Mouse (Mus musculus) heart, adult 9 months (tissue): ENCODE measurements around the gene Os9.
"Not testable (repeated sequence)": the region's sequence is repeated elsewhere in the genome, so short reads cannot be mapped to it uniquely, and the experiment has no call there.

Experiments
- DNase-seq, 2 experiments: peaks; one replicate each; pipeline ENCODE4 v3.0.0; 2022; ENCODE audit warnings: low spot score in 2 of 2

Os9 gene

DNA sequence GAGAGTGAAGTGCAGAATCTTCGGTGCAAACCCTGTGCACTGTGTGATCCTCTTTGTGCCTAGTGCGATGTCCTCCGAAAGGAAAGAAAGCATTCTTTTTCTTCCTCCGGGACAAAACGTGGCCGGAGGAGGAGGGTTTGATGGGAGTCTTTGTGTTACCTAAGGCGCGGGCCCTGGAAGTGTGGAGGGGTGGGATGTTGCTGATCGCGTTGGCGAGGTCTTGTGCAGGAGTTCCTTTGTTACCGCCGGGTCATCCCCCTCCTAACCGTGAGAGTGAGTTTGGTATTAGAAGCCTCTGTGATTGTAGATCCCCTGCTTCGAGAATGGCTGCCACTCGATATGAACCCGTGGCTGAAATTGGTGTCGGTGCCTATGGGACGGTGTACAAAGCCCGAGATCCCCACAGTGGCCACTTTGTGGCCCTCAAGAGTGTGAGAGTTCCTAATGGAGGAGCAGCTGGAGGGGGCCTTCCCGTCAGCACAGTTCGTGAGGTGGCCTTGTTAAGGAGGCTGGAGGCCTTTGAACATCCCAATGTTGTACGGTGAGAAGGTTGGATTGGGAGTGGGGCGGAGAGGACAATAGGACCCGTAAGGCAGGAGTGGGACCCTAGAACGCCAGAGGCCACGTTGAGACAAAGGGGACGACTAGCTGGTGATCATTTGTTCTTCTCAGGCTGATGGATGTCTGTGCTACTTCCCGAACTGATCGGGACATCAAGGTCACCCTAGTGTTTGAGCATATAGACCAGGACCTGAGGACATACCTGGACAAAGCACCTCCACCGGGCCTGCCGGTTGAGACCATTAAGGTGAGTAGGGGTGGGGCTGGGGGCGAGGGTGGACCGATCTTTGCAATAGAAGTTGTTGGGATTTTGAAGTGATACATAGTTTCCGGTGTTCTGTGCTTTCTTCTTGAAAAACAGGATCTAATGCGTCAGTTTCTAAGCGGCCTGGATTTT lies 56.7 kb downstream of the Os9 start:
- no peak for DNase-seq

DNA sequence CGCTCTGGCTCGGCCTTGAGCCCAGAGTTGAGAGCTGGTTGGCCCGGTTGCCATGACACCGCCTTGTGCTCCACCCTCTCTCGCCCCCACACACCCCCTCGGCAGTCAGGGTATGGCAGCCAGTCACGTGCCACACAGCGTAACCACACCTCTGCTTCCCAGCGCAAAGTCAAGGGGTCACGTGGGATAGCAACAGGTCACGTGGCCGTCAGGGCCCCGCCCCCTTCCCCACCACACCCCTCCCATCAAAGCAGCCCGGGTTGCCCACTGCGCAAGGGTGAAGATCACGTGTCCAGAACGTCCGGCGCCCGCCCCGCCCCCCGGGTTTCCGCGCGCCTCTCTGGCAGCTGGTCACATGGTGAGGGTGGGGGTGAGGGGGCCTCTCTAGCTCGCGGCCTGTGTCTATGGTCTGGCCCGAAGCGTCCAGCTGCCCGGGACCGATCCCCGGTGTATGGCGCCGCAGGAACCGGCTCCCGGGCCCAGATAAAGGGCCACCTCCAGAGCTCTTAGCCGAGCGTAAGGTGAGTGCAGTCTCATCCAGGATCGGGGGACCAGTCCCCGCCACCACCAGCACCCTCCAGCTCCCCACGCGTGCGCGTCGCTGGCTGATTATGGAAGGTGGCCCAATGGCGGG lies 57.6 kb downstream of the Os9 start, which contains the start of gene Cdk4:
TSS of gene Cdk4 (plus strand) at position 296 of the 634 bp plus-strand sequence.
- DNase-seq, result peak; percentile 98 to 99

DNA sequence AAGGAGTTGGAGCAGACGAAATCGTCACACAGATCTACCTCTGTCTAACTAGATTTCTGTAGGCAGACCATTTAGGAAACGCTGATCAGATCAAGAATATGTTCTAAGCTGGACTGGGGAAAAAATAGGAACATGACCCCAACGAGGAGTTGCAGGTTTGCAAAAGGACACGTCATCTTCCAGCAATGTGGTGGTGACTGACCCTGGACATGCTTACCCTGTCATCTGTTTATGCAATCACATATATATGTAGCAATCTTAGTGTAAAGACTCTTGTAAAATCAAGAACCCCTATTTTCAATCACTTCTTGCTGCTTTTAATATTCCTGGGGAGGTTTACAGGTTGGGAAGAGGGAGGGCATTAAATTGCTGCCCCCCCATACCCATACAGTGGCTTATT lies 58.4 kb downstream of the Os9 start:
- no peak for DNase-seq

DNA sequence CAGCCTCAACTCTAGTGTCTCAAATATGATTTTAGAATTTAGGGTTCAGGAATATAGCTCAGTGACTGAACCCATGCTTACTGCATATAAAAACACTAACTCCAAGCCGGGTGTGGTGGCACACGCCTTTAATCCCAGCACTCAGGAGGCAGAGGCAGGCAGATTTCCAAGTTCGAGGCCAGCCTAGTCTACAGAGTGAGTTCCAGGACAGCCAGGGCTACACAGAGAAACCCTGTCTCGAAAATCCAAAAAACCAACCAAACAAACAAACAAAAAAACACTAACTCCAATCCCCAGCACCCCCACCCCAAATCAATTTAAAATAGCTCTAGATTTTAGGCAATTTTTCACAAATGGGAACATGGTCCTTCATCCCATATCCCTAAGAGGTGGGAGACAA lies 58.8 kb downstream of the Os9 start:
- DNase-seq, result not testable (repeated sequence)

DNA sequence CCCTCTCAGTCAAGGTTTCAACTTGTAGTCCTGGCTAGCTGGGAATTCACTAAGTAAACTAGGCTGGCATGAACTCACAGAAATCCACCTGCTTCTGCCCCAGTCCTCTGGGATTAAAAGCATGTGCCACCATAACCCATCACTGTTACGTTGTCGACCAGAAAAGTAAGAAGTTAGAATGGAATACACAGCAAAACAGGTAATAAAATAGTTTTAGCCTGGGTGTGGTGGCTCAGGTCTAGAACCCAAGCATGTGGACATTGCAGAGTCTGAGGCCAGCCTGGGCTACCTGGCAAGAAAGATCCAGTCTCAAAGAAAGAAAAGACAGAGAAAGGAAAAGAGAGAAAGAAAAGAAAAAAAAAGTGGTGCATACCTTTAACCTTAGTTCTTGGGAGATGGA lies 59.4 kb downstream of the Os9 start:
- DNase-seq, result no peak

DNA sequence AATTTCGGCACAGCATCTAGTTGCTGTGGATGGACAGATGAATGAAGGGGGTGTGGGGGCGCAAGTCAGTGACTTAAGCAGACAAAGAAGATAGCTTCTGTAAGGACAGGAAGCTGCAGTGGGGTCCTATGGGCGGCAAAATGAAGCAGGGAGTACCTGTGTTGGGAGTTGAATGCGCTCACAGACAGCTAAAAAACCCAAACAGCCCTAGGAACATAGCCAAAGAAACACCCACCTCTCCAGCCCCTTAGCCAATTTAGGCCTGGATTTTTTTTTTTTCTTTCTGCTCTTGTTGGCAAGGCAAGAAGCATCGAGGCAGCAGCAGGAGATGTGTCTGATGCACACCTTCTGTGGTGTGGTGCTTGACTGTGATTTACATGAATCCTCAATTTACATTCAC lies 59.8 kb downstream of the Os9 start:
- no peak for DNase-seq

DNA sequence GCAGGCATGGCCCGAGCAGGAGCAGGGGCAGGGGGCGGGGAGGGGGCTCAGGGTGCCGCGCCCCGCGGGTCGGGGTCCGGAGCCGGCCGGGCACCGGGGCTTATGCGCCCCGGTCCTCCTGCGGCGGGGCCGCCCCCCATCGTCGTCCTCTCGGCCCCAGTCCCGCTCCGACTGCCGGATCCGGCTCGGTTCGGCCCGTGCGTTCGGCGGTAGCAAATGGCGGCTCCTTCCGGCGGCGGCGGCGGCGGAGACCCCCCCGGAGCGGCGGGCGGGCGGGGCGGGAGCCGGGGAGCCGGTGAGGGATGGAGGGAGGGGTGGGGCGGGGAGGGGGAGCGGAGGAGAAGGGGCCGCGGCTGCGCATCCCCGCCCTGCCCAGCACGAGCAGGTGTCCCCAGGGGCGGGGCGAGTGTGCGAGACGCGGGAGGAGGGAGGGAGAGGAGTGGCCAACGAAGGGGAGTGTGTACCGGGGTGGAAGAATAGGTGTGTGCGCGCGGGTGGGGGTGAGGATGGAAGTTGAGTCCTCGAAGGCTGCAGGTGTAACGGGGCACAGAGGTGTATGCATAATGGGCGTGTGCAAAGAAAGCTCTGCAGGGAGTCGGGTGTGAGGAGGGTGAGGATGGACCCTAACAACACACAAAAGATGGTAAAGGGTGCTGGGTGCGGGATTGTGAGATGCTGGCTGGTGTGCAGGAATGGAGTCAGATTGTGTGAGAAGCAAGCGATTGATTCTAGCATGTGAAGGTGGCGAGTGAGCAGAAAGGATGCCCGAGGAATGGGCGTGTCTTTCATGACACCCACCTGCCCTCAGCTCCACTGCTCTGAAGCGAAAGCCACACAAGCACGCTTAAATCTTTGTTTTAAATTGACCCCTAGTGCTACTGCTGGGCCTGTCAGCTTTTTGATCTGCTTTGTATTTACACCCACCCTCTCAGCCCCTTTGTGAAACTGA lies 60.7 kb downstream of the Os9 start, which contains the start of gene March9:
TSS of gene March9 (minus strand) at position 217 of the 949 bp plus-strand sequence.
- DNase-seq, result no peak

DNA sequence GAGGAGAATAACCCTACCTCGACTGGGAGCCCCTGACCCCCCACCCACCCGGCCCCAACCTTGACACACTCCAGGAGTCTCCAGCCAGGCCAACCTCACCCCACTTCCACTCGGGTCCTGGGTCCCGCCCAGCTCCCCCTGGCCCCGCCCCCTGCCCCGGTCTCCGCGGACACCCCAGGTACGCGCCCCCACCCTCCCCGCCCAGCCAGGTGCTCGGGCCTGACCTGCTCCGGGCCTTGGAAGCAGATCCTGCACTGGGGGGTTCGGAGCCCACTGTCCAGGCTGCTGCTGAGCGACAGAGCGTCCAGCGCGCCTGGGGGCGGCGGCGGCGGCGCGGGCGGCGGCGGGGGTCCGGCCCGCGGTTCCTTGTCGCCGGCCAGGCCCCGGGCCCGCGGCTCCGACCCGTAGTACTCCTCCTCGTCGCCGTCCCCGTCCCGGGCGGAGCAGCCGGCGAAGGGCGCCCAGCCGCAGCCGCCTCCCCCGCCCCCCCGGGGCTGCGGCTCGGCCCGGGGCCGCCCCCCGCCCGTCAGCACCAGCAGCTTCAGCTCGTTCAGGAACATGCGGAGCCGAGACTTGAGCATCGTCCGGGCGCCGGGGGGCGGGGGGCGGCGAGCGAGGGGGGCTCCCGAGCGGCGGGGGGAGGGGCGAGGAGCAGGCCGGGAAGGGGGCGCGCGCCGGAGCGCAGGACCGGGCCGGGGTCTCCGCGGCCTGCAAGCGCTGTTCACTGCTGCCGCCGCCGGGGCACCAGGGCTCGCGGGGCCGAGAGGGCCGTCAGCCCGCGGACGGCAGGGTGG lies 61.6 kb downstream of the Os9 start:
- DNase-seq, result no peak

DNA sequence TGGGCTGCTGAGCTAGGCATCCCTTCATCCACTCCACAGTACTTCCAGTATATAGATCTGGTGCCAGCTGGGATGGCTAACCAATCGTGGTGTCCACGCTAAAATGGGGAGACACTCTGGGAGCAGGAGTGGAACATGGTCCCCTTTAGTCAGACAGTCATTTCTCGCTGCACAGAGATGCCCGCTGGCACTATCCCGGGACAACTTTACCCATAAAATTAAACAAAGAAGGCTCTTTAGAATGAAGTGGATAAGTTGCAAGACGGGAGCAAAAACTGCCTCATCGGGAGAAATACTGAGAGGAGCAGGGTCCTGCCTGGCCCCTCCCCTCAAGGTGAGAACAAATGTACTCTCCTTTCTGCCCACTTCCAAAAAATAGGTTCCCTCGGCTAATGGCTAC lies 62.2 kb downstream of the Os9 start:
- DNase-seq, result no peak

DNA sequence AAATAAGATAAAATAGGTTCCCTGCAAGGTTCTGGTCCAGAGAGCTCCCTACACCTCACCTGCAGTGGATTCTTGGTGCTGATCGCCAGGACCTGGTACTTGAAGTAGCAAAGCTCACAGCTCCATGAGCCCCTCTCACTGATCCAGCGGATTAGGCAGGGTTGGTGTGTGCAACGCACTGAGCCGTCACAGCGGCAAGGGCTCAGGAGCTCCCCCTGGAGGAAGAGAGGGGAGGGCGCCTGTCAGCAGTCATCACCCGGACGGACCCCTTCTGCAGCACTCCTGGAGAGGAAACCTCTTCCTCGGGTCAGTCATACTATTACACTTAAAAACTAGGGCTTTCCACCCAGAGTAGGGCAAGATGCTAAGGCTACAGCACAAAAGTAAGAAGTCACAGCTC lies 62.8 kb downstream of the Os9 start:
- DNase-seq, result peak; percentile 63 to 64

DNA sequence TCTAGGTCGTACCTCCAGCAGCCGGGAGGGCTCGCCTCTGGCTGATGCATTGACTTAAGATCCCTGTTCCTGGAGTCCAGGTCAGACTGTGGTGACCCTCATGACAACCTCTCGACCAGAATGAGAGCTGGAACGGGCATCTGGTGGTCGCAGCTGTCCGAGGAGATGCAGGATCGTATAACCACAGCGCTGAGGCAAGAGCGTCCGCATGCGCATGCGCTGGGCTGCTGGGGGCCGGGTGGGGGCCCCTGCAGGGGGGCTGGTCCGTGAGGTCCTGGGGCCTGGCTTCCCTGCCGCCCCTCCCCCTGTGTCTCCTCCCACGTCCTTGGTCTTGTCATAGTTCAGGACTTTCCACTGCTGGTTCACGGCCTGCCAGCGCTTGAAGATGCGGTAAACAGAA lies 64.4 kb downstream of the Os9 start:
- no peak for DNase-seq

DNA sequence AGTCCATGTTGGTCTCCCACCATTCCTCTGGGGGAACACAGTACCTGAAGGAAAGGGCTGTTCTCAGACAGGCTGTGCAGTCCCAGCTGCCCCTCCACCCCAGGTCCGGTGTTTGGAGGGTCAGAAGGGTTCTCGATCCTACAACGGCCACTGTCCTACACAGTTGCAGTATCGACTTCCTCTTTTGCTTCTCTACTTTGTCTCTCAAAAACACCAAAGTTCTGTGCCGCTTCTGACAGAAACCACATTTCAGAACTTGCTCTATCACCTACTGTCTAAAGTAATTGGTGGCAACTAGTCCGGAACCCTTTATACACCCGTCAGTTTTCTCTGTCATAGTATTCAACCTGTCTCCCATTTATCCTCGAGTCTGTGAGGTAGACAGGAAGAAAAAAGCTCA lies 65.5 kb downstream of the Os9 start:
- DNase-seq, result no peak

DNA sequence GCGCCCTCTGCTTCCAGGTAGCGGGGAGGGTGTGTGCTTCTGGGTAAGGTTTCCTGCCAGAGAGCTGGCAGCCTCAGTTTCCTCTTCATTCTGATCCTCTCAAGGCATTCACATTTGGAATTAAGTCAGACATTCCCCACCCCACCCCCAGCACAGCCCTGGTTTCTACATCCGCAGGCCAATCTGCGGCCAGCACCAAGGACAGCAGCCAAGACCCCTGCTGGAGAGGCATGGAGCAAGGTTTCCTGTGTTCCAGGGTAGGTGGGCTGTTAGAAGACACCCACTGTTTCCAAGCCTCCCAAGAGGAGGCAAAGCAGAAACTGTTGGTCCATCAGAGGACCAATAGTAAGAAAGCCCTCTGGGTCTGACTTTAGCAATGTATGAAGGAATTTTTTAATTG lies 66.3 kb downstream of the Os9 start:
- DNase-seq, result no peak

DNA sequence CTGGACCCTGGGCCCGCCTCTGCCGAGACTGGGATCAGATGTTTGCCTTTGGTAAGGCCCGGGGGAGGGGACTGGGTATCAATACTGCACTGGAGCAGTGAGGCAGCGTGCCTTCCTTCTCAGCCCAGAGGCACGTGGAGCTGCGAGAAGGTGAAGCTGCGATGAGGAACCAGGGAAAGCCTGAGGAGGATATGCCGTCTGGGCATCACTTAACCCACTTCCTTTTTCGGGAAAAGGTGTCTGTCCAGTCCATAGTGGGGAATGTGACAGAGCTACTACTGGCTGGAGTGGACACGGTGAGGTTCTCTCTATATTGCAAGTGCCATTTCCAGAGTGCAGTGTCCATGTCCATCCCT lies 70.8 kb downstream of the Os9 start:
- no peak for DNase-seq

DNA sequence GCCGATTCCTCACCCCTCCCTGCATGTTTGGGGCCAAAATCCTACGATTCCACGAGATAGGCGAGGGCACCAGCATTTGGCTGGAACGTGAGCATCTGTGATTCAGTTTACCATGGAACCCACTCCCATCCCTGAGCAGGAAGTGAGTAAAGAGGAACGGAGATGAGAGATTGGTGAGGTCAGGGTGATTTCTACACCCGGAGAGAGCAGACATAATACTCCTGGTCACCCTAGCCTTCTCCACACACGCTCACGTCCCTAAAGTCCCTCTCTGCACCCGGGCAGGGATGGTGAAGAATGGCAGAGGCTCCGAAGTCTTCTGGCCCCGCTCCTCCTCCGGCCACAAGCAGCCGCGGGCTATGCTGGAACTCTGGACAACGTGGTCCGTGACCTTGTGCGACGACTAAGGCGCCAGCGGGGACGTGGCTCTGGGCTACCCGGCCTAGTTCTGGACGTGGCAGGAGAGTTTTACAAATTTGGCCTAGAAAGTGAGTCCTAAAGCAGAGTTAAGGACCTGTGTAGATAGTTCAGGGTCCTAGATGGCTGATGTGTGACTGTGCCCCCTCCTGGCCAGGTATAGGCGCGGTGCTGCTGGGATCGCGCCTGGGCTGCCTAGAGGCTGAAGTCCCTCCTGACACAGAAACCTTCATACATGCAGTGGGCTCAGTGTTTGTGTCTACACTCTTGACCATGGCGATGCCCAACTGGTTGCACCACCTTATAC lies 71.4 kb downstream of the Os9 start:
- DNase-seq, result no peak

DNA sequence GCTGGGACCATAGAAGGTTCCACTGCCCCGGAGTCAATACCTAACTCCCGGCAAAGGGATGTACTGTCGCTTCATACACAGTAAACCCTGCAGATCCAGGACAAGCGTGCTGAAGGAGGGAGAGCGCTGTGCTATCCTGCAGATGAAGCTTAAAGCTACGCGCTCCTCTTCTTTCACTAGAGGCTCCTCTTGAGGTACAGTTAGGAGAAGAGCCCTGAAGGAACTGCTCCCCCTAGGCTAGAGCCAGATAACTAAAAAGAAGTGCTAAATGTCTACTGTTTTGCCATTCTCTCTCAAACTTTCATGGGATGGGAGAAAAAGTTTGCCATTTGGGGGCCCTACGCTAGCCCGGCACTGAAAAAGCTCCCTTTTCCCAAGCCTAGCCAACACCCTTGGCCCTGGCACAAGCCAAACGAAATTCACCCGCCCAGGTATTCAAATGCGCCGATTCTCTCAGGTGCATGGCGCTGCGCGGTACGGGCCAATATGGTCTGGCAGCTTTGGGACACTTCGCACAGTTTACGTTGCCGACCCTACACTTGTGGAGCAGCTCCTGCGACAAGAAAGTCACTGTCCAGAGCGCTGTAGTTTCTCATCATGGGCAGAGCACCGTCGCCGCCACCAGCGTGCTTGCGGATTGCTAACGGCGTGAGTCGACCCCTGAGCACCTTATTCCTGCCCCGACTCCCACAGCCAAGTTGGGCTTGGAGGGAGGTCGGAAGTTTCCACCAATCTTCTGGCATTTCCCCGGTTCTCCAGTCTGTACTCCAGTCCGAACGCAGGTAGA lies 72.1 kb downstream of the Os9 start:
- no peak for DNase-seq

DNA sequence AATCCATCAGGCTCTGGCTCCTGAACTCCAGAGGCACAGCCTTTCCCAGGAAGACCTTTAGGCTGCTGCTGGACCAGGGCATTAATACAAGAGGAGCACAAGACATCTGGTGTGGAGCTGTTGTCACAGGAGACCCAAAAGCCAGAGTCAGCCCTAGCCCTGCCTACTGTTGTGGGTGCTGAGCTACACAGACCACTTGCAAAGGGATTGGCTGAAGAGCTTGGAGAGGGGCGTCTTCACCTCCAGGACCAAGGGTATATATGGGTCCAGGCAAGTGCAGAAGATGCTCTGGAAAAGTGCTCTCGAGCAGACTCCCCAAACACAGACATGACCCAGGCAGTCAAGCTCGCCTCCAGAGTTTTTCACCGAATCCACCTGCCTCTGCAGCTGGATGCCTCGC lies 73.0 kb downstream of the Os9 start, which contains the start of gene Cyp27b1:
TSS of gene Cyp27b1 (plus strand) at position 297 of the 400 bp plus-strand sequence.
- no peak for DNase-seq
